Mouse (Mus musculus): ENCODE data around the gene Dek.

The Dek gene

DNA sequence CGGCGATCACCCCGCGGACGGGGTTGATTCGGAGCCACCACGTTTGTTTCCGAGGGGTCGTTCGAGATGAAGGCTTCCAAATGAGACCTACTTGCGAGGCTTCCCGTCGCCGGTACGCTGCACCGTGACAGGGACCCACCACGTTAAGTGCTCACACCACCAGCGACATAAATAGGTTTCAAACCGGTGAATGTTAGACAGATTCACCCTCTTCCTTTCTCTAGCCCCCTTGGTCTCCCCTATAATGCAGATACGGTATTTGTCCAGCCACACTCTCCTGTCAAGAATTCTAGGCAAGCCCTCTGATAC, 533 bp upstream of the Dek start:
- DNase-seq: no peak

DNA sequence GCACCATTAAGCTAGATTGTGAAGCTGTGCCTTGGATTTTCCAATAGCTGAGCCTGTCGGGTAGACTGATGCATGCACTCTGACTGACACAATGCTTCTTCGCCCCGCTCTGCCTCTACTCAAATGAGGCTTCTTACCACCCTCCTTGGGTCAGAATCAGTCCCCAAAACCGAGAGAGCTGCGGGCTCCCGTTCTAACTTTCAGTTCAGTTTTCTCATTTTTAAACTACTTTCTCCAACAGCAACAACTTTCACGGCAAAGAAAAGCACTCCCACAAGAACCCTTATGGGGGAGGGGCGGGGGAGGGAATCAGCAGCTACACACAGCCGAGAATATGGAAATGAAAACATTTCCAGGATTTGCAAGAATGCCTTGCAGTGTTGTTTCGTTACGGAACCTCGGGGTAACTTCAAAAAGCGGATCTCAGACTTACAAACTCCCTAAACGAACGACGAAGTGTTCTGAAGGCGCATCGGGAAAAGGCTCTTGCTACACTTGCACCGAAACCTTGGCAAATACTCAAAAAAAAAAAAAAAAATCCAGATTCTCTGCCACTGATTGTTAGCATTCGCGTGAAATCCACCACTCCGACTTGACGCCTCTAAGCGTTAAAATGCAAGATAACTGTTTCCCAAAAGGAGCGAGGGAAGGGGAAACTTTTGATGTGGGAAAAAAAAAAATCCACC, 1.0 kb downstream of the Dek start:
- peak; percentile 49 for DNase-seq

DNA sequence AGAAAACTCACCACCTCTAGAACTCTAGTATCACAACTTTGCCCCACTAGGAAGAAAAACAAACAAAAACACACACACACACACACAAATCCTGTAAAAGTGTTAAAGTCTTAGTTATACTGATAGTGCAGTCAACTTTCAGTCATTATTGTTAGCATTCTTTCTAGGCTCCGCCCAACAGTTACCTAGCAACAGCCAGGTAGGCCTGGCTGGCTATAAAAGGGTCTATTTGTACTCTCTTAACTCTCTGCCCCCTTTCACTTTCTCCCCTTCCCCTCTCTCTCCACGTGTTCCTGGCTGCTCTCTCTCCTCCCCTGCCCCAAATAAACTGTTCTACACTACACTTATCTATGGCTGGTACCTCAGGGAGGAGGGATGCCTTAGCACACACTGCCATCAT, 1.9 kb downstream of the Dek start:
- DNase-seq: no peak

GRCm38 (mm10) chr13:47100587-47100986, 5.4 kb downstream of the Dek start:
- no peak for DNase-seq

DNA sequence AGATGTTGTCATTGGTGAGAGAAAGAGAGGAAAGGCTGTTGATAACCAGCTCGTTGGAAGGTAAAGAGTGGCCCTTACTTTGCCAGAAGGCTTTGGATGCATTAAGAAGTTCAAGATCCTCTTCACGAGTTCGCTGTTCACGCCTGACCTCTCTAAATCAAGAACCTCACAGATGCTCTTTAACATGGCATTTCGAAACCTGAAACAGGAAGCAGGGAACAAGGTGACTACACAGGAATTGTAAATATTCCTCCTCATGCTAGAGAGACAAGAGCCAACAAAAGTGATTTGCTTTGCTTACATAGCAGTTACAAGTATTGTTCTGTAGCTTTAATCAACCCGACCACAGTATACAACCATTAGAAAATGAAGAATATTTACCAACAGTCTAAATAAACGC, 6.7 kb downstream of the Dek start:
- no peak for DNase-seq

- no peak for DNase-seq
Observed at GRCm38 (mm10) chr13:47096591-47096990, 9.4 kb downstream of the Dek start.

DNA sequence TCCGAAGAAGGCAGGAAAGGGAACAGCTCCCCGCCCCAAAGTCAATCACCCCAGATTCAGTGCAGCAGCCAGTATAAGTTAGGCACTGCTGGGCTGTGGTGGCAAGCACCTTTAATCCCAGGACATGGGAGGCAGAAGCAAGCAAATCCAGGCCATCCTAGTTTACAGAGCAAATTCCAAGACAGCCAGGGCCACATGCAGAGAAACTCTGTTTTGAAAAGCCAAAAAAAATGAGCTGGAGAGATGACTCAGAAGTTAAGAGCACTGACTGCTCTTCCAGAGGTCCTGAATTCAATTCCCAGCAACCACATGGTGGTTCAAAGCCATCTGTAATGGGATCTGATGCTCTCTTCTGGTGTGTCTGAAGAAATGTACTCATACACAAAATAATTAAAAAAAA, 12.2 kb downstream of the Dek start:
- DNase-seq: no peak

DNA sequence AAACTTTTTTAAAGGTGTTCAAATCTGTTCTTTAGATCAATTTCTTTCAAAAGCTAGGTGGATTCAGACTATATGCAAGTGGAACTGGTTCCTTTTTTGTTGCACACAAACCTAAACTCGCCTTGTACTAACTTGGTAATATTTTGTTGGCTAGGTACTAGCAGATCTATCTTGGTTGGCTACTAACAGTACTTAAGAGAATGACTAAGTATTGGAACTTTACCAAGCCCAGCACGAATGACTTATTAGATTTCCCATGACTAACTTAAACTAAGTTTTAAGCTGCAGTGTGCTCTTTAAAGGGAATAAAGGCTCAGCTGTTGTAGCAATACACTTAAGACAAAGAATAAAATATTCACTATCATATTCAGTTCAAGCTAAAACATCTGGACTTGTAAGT, 16.7 kb downstream of the Dek start:
- no peak for DNase-seq

GRCm38 (mm10) chr13:47088433-47088832, 17.6 kb downstream of the Dek start:
- DNase-seq: no peak

GRCm38 (mm10) chr13:47080905-47081505, 25.0 kb downstream of the Dek start:
- DNase-seq: no peak

DNA sequence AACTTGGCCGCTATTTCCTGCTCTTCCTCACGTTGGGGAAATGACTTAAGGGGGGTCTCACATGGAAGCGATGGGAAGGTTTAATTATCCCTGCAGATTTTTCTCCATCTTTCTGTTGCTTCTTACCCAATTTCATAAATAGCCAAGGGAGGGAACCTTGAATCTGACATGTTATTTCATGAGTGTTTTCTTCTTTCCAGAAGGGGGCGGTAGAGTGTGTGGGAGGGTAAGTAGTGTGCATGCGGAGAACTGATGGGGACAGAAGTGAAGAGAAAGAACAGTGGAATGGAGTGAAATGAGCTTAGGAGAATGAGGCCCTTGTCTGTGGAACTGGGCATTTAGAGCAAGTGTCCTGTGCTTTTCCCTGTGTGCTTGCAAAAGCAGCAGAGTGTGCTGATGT, 27.2 kb downstream of the Dek start:
- peak; percentile 40 for DNase-seq

- no peak for DNase-seq
Observed at GRCm38 (mm10) chr13:47077367-47077766, 28.6 kb downstream of the Dek start.

- no peak for DNase-seq
Observed at GRCm38 (mm10) chr13:47076156-47076555, 29.8 kb downstream of the Dek start.

- peak; percentile 91 for DNase-seq
Observed at GRCm38 (mm10) chr13:47072484-47072883, 33.5 kb downstream of the Dek start.

DNA sequence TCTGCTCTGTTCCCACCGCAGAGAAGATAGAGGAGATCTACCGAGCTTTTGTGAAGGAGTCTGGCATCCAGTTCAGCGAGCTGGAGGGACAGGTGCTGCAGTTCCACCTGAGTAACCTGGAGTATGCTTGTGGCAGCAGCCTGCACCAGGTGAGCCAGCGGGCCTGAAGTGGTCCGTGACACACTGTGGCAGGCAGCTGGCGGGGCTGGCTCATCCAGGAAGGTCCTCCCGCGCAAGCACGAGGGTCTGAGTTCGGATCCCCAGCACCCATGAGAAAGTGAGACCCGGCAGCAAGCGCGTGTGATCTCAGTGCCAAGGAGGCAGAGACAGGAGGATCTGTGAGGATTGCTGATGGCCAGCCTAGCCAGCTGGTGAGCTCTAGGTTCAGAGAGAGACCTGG, 34.1 kb downstream of the Dek start:
- DNase-seq: no peak

- DNase-seq: peak; percentile 22
Observed at GRCm38 (mm10) chr13:47070329-47071080, 35.5 kb downstream of the Dek start.

GRCm38 (mm10) chr13:47067001-47067400, 39.0 kb downstream of the Dek start:
- DNase-seq: no peak

GRCm38 (mm10) chr13:47066516-47066915, 39.5 kb downstream of the Dek start:
- DNase-seq: no peak

DNA sequence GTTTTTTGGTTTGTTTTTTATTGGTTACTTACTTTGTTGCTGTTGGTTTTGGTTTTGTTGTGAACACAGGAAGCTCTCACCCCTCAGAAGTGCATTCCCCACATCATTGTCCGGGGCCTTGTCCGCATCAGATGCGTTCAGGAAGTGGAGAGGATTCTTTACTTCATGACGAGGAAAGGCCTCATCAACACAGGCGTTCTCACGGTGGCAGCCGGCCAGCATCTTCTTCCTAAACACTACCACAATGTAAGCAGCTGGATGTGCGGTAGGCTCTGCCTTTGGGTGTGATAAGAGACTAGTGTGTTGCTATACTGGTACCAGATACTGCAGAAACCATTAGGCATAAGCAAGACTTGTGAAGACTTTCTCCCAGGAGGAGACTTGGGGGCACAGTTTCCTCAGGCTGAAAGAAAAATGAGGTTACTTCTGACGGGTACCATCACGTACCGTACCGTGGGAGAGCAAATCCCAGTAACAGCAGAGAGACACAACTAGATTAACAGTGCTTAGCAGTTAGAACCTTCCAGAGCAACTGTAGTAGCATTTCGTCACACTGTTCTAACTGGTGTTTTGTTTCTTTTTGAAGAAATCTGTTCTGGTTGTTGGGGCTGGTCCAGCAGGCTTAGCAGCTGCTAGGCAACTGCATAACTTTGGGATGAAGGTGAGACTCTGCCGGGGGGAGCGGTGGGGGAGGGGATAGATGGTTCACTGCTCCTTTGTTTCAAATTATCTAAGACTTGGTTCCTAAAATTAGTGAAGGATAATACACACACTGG, 41.8 kb downstream of the Dek start:
- no peak for DNase-seq

- DNase-seq: no peak
Observed at GRCm38 (mm10) chr13:47062756-47063155, 43.2 kb downstream of the Dek start.

DNA sequence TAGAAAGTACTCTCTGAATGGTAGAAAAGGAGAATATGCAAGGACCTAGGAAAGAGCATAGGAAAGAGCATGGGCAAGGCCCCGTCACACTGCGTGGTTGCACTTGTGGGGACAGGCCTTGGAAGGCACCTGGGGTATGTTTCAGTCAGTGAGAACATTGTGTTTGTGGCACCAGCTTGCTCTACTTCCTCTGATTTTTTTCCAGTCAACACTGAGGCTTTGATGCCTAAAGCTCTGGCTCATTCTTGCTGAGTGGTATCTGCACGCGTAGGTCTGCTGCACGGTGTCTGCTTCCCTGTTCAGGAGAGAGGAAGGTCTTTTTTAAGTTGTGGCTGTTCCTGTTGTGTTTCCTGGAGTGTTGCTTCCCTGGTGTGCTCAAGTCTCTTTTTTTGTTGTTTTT, 49.2 kb downstream of the Dek start:
- no peak for DNase-seq

DNA sequence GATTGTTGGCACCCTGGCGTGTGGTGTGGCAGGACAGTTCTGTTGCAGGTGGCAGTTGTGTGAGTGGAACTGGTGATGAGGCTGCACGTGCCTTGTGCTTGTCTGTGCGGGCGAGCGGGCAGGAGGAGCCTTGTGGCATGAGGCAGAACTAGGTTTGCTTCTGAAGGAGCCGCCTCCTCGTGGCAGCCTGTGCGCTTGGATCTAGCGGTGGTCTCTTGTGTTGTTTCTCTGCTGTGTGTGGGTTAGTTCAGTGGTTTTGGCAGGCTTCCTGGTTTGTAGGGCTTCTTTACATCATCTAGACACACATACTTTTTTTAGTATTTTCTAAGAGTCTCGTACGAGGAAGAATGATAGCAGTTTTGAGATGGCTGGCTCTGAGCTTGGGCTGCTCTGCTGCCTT, 49.9 kb downstream of the Dek start:
- no peak for DNase-seq

GRCm38 (mm10) chr13:47053971-47054370, 52.0 kb downstream of the Dek start:
- peak; percentile 88 for DNase-seq

DNA sequence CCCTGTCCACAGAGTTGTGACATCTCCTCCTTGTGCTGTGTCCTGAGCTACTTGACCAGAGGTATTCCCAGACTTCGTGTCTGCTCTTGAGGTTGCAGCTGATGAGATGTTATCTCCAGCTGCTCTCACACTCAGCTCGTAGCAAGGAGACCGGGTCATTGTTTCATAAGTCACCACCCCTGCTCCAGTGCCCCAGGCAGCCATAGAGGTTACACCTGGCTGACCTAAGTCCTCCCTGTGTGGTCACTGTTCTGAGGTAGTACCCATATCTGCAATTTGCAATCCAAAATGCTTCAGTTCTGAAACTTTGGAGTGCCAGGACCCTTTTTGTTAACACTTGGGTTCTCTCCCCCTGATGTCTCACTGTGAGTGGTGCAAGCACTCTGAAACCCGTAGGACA, 56.0 kb downstream of the Dek start:
- DNase-seq: no peak
